Mouse (Mus musculus): ENCODE data around the gene Rsrc1. TPM values are rescaled to one million over a fixed set of nuclear protein-coding genes. Genes with fewer than 3 reads are reported as not detected.

Gene Rsrc1
- total RNA-seq, 1 experiment: 13.2 TPM

DNA sequence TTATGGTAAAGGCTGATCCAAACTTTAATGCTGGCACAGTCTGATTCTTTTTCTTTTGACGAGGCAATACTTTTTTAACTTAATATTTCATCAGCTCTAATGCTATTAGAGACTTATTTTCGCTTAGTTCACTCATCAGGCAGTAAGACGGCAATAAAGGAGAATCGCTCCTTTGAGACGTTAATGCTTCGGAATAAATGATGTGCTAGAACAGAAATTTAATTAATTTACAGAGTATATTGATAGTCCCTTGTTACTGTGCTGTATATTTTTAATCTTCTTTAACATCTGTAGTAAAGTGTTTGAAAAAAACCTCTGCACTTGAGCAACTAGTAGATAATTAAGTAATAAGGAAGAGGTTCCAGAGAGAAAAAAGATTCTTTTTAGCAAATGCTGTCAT lies 308.3 kb downstream of the Rsrc1 start:
- in situ Hi-C loops (cut with MboI; ENCODE audit: low sequenced_read_pairs in 2 of 2, unreplicated experiment in 2 of 2): no loop called here
- no peak overlapping the region for H3K27ac ChIP-seq (ENCODE audit: insufficient read depth, low read depth, low read length, poor library complexity, severe bottlenecking)
- no peak for TF ChIP-seq MAFK (IDR thresholded peaks at IDR 0.05; ENCODE audit: insufficient read depth, low read depth, low read length)
- TF ChIP-seq HCFC1 (IDR thresholded peaks at IDR 0.05; ENCODE audit: borderline replicate concordance, insufficient read depth, low read length): no peak
- TF ChIP-seq ZC3H11A (IDR thresholded peaks at IDR 0.05; ENCODE audit: borderline replicate concordance, low read depth, low read length): no peak
- TF ChIP-seq CHD2 (IDR thresholded peaks at IDR 0.05; ENCODE audit: low read depth, low read length): no peak
- TF ChIP-seq ZNF384 (IDR thresholded peaks at IDR 0.05; ENCODE audit: low read depth, low read length): no peak
- H3K36me3 ChIP-seq (ENCODE audit: control insufficient read depth, insufficient read depth, low read length, poor library complexity, severe bottlenecking): no peaks in the 10 kb centered on the region
- no peak overlapping the region for H3K4me3 ChIP-seq (ENCODE audit: insufficient read depth in 1 of 2, low read depth in 1 of 2, low read length in 2 of 2, poor library complexity in 1 of 2, severe bottlenecking in 1 of 2)
- no peaks in the 10 kb centered on the region for H3K4me1 ChIP-seq (ENCODE audit: control insufficient read depth in 2 of 2, insufficient read depth in 2 of 2, low read length in 2 of 2, poor library complexity in 1 of 2)
- no peak for DNase-seq (ENCODE audit: low read depth, low spot score)
- H3K9me3 ChIP-seq (ENCODE audit: control insufficient read depth, insufficient read depth, low read depth, low read length): no peaks in the 10 kb centered on the region
- no peak overlapping the region for H3K9ac ChIP-seq (ENCODE audit: insufficient read depth, low read depth, low read length, poor library complexity, severe bottlenecking)

GRCm38 (mm10) chr3:67308725-67309124 lies 327.5 kb downstream of the Rsrc1 start:
- in situ Hi-C loops (cut with MboI; ENCODE audit: low sequenced_read_pairs in 2 of 2, unreplicated experiment in 2 of 2): no loop called here
- H3K4me3 ChIP-seq (ENCODE audit: insufficient read depth in 1 of 2, low read depth in 1 of 2, low read length in 2 of 2, poor library complexity in 1 of 2, severe bottlenecking in 1 of 2): no peak overlapping the region

DNA sequence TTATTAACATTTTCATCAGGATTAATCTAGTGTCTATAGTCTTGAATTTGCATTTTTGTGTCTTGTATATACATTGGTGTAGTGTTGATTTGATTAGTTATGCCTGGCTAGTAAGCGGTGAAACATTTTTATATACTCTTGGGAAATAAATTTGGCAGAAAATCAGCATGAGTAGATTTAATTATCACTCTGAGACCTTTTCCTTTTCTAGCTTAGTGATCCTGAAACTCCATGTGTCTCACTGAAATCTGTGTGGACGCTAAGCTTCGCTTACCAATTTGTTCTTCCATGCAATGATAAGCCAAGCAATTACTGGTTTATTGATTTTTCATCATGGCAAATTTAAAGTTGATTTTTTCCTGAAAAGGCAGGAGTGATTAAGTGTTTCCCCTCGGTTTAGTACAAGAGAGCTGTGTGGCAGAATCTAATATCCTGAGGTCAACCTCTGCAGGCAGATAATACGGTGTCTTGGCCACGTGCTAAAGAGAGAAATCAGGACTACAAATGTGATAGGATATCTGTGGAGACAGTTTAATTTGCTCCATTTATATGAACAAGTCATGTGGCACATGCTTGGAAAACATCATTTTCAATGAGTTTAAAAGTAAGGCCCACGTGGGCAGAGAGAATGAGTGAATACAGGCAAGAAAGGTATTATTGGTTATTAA lies 328.6 kb downstream of the Rsrc1 start:
- TF ChIP-seq ZC3H11A (IDR thresholded peaks at IDR 0.05; ENCODE audit: borderline replicate concordance, low read depth, low read length) (no peak), CHD2 (IDR thresholded peaks at IDR 0.05; ENCODE audit: low read depth, low read length) (no peak), HCFC1 (IDR thresholded peaks at IDR 0.05; ENCODE audit: borderline replicate concordance, insufficient read depth, low read length) (no peak), MAFK (IDR thresholded peaks at IDR 0.05; ENCODE audit: insufficient read depth, low read depth, low read length) (no peak), ZNF384 (IDR thresholded peaks at IDR 0.05; ENCODE audit: low read depth, low read length) (no peak)
- H3K9me3 ChIP-seq (ENCODE audit: control insufficient read depth, insufficient read depth, low read depth, low read length): no peaks in the 10 kb centered on the region
- no peak overlapping the region for H3K4me3 ChIP-seq (ENCODE audit: insufficient read depth in 1 of 2, low read depth in 1 of 2, low read length in 2 of 2, poor library complexity in 1 of 2, severe bottlenecking in 1 of 2)
- no peak overlapping the region for H3K9ac ChIP-seq (ENCODE audit: insufficient read depth, low read depth, low read length, poor library complexity, severe bottlenecking)
- H3K27ac ChIP-seq (ENCODE audit: insufficient read depth, low read depth, low read length, poor library complexity, severe bottlenecking): no peak overlapping the region
- H3K36me3 ChIP-seq (ENCODE audit: control insufficient read depth, insufficient read depth, low read length, poor library complexity, severe bottlenecking): no peaks in the 10 kb centered on the region
- H3K4me1 ChIP-seq (ENCODE audit: control insufficient read depth in 2 of 2, insufficient read depth in 2 of 2, low read length in 2 of 2, poor library complexity in 1 of 2): no peaks in the 10 kb centered on the region
- DNase-seq (ENCODE audit: low read depth, low spot score): no peak
- in situ Hi-C loops (cut with MboI; ENCODE audit: low sequenced_read_pairs in 2 of 2, unreplicated experiment in 2 of 2): no loop called here

More at GRCm38 (mm10) chr3:67308725-67309124, 327.5 kb downstream of the Rsrc1 start:
- H3K9ac ChIP-seq (ENCODE audit: insufficient read depth, low read depth, low read length, poor library complexity, severe bottlenecking): no peak overlapping the region
- TF ChIP-seq MAFK (IDR thresholded peaks at IDR 0.05; ENCODE audit: insufficient read depth, low read depth, low read length) (no peak), CHD2 (IDR thresholded peaks at IDR 0.05; ENCODE audit: low read depth, low read length) (no peak), HCFC1 (IDR thresholded peaks at IDR 0.05; ENCODE audit: borderline replicate concordance, insufficient read depth, low read length) (no peak), ZC3H11A (IDR thresholded peaks at IDR 0.05; ENCODE audit: borderline replicate concordance, low read depth, low read length) (no peak), ZNF384 (IDR thresholded peaks at IDR 0.05; ENCODE audit: low read depth, low read length) (no peak)
- no peaks in the 10 kb centered on the region for H3K36me3 ChIP-seq (ENCODE audit: control insufficient read depth, insufficient read depth, low read length, poor library complexity, severe bottlenecking)
- no peak for DNase-seq (ENCODE audit: low read depth, low spot score)
- no peaks in the 10 kb centered on the region for H3K4me1 ChIP-seq (ENCODE audit: control insufficient read depth in 2 of 2, insufficient read depth in 2 of 2, low read length in 2 of 2, poor library complexity in 1 of 2)
- H3K9me3 ChIP-seq (ENCODE audit: control insufficient read depth, insufficient read depth, low read depth, low read length): no peaks in the 10 kb centered on the region
- no peak overlapping the region for H3K27ac ChIP-seq (ENCODE audit: insufficient read depth, low read depth, low read length, poor library complexity, severe bottlenecking)

DNA sequence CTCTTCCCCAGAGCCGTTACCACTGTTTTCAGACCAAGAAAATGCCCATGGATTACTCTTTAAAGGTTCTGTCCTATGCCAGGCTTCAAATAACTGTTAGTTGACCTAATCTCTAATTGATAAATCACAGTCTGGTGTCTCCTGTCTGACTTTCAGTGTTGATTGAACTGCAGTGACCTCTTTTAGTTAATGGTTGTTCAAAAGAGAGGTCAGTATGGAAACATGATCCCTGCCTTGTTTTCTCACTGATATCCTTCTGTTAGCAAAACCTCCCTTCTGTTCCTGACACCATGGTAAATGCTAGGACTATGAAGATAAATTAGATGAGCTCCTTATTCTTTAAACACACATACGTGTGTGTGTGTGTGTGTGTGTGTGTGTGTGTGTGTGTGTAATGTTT lies 330.2 kb downstream of the Rsrc1 start:
- no peaks in the 10 kb centered on the region for H3K4me1 ChIP-seq (ENCODE audit: control insufficient read depth in 2 of 2, insufficient read depth in 2 of 2, low read length in 2 of 2, poor library complexity in 1 of 2)
- DNase-seq (ENCODE audit: low read depth, low spot score): no peak
- TF ChIP-seq MAFK (IDR thresholded peaks at IDR 0.05; ENCODE audit: insufficient read depth, low read depth, low read length) (no peak), HCFC1 (IDR thresholded peaks at IDR 0.05; ENCODE audit: borderline replicate concordance, insufficient read depth, low read length) (no peak), ZNF384 (IDR thresholded peaks at IDR 0.05; ENCODE audit: low read depth, low read length) (no peak), CHD2 (IDR thresholded peaks at IDR 0.05; ENCODE audit: low read depth, low read length) (no peak), ZC3H11A (IDR thresholded peaks at IDR 0.05; ENCODE audit: borderline replicate concordance, low read depth, low read length) (no peak)
- H3K4me3 ChIP-seq (ENCODE audit: insufficient read depth in 1 of 2, low read depth in 1 of 2, low read length in 2 of 2, poor library complexity in 1 of 2, severe bottlenecking in 1 of 2): no peak overlapping the region
- in situ Hi-C loops (cut with MboI; ENCODE audit: low sequenced_read_pairs in 2 of 2, unreplicated experiment in 2 of 2): no loop called here
- no peaks in the 10 kb centered on the region for H3K36me3 ChIP-seq (ENCODE audit: control insufficient read depth, insufficient read depth, low read length, poor library complexity, severe bottlenecking)
- H3K27ac ChIP-seq (ENCODE audit: insufficient read depth, low read depth, low read length, poor library complexity, severe bottlenecking): no peak overlapping the region
- H3K9ac ChIP-seq (ENCODE audit: insufficient read depth, low read depth, low read length, poor library complexity, severe bottlenecking): no peak overlapping the region
- H3K9me3 ChIP-seq (ENCODE audit: control insufficient read depth, insufficient read depth, low read depth, low read length): no peaks in the 10 kb centered on the region

All from ES-E14 (cell line).